Mouse (Mus musculus): ENCODE results near the gene Keg1. TPM values are rescaled to one million over a fixed set of nuclear protein-coding genes. Genes with fewer than 3 reads are reported as not detected.

Gene Keg1
- polyA plus RNA-seq, 2 experiments from 2014 or later: not detected

DNA sequence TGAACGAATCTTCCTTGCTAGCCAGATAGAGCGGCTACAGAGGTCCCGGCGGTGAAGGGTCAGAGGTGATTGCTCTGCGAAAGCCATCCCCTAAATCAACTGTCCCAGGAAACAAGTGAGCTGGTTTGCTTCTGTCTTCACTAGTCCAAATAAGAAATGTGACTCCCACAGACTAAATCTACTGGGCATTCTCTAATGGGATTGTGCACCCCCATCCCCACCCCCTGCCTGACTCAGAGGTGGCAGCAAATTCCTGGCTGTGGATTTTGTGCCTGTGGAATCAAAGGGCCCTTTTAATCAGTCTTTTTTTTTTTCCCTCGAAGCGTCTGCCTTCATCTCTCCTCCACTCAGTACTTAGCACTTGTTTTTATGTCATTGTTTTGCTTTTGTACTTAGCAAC lies 69.7 kb downstream of the Keg1 start, which contains the start of gene Cntf:
TSS of gene Cntf (minus strand) at position 325 of the 400 bp plus-strand sequence.
- no peak for ATAC-seq

Other genes starting within 250 kb of the Keg1 start
- under 1 TPM; 0.15 to 0.44 TPM for gene Mpeg1, start 235.0 kb upstream of the Keg1 start, polyA plus RNA-seq (2017; shearing (Covaris generic))
- gene Dtx4, start 194.3 kb upstream of the Keg1 start, polyA plus RNA-seq (2017; shearing (Covaris generic)): 10 to 100 TPM in 1 of 2 experiments, 1 to 10 TPM in 1; 6.8 to 11.4 TPM
- 10 to 100 TPM; 43.5 to 49.8 TPM for gene Fam111a, start 150.0 kb upstream of the Keg1 start, polyA plus RNA-seq (2017; shearing (Covaris generic))
- gene Gm4952, start 95.8 kb upstream of the Keg1 start, polyA plus RNA-seq (2017; shearing (Covaris generic)): not detected
- gene Glyat, start 62.5 kb upstream of the Keg1 start, polyA plus RNA-seq (2017; shearing (Covaris generic)): under 1 TPM in 1 of 2 experiments, not detected in 1; 0.19 TPM
- gene Olfr1442, start 25.3 kb upstream of the Keg1 start, polyA plus RNA-seq (2017; shearing (Covaris generic)): not detected
- gene Olfr1443, start 17.7 kb upstream of the Keg1 start, polyA plus RNA-seq (2017; shearing (Covaris generic)): not detected
- gene Cntf, start 69.8 kb downstream of the Keg1 start, polyA plus RNA-seq (2017; shearing (Covaris generic)): 1 to 10 TPM; 2.9 to 3.4 TPM
- gene Zfp91, start 100.3 kb downstream of the Keg1 start, polyA plus RNA-seq (2017; shearing (Covaris generic)): 10 to 100 TPM; 21.2 to 22.9 TPM
- gene Lpxn, start 100.4 kb downstream of the Keg1 start, polyA plus RNA-seq (2017; shearing (Covaris generic)): 100 to 1,000 TPM; 220 to 255 TPM
- 1 to 10 TPM in 1 of 2 experiments, not detected in 1; 1.0 TPM for gene Gm5244, start 150.9 kb downstream of the Keg1 start, polyA plus RNA-seq (2017; shearing (Covaris generic))
- gene Olfr1444, start 161.5 kb downstream of the Keg1 start, polyA plus RNA-seq (2017; shearing (Covaris generic)): under 1 TPM; 0.33 to 0.44 TPM
- gene Olfr1445, start 188.1 kb downstream of the Keg1 start, polyA plus RNA-seq (2017; shearing (Covaris generic)): not detected
- not detected for gene Olfr1446, start 197.7 kb downstream of the Keg1 start, polyA plus RNA-seq (2017; shearing (Covaris generic))
- gene Olfr1447, start 208.0 kb downstream of the Keg1 start, polyA plus RNA-seq (2017; shearing (Covaris generic)): not detected
- gene Olfr1448, start 228.6 kb downstream of the Keg1 start, polyA plus RNA-seq (2017; shearing (Covaris generic)): not detected
- gene Olfr1449, start 235.1 kb downstream of the Keg1 start, polyA plus RNA-seq (2017; shearing (Covaris generic)): not detected

All from CD4-positive, CD25-positive, alpha-beta regulatory T cell, adult 4 months (primary cell).